Mouse (Mus musculus) Muller cell, postnatal 12 days (primary cell): ENCODE measurements at regions not wholly inside any gene's neighbourhood (a gene's known extent, or its start where the extent isn't known, plus 50 kb on each side); places are given as distances from the start of the nearest gene placed in this dataset.

Source experiments
- DNase-seq: peaks from one replicate; pipeline ENCODE4 v3.0.0-alpha.2; 2015; ENCODE audit errors: inconsistent ontology term

DNA sequence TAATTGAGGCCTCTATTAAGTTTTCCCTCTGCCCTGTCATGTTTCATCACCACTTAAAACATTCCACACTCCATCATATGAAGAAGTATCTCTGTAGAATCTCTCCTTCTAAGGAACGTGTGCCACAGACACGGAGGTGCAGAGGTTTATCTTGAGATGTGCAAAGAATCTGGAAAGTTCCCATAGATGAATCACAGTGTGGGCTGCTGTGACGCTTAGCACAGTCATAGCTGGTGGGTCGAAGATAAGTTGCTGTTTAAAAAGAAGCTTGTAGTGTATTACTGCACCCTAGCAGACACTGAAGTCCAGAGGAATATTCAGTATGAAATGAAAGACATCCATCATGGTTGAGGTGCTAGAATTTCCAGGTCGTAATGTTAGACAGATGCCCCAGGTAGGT is 179.9 kb upstream of the 4930583I09Rik start:
- DNase-seq: no peak

- DNase-seq: no peak
Observed at GRCm38 (mm10) chr17:65014682-65015081, 178.8 kb upstream of the 4930583I09Rik start.

GRCm38 (mm10) chr17:65000626-65001135 is 164.8 kb upstream of the 4930583I09Rik start:
- no peak for DNase-seq

DNA sequence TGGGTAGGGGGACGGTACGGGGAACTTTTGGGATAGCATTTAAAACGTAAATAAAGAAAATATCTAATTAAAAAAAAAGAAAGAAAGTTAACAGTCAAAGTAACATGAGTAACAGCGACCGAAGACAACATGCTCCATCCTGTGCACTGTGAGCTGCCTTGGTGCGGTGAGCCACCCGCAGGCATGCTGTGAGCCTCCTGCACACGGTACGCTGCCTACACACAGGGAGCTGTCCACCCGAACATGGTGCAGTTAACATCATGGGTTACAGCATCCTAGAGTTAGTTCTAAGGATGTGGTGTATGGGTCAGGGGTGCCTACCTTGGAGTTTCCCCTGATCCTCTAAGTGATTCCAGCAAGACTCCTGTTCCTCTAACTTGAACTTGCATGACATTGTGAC is 158.6 kb upstream of the 4930583I09Rik start:
- no peak for DNase-seq

DNA sequence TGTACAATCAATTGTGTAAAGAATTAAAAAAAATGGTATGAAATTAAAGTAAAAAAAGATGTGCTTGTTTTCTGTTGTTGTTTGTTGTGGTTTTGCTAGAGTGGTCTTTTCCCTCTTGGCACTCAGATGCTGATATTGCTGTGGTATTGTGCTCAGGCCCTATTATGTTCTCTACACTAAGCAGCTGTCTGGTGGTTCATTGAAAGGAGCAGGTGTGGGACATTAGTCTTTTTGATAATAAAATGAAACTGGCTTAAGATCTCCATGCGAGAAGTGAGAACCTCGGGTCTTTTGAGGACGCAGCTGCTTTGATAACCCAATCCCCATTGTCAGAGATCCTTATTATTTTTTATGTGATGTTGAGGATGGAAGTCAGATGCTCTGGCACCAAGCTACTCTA is 155.4 kb upstream of the 4930583I09Rik start:
- DNase-seq: no peak

DNA sequence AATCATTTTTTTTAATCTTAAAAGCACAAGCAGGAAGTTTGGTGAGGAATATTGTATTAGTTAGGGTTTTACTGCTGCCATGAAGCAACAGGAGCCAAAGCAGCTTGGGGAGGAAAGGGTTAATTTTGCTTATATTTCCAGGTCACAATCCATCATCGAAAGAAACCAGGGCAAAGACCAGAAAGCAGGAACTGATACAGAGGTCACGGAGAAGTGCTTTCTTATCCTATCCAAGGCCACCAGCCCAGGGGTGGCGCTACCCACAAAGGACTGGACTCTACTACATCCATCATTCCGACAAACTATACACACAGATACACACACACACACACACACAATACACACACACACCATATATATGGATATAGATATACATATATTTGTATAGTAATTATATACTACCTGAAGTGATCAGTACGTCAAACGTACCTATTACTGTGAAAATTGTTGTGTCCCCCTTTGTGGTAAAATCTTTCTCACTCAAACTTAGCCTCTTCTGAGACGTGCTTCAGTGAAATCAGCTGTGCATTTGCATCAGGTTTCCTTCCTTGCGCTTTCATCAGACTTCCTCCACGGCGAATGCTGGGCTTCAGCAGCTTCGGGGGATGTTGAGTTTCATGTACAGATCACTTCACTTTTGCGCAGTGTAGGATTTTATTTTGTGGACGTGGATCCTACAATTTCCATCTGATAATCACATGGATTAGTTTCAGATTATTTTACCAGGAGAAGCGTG is 148.6 kb upstream of the 4930583I09Rik start:
- no peak for DNase-seq

- no peak for DNase-seq
Observed at GRCm38 (mm10) chr17:64983480-64983879, 147.6 kb upstream of the 4930583I09Rik start.

DNA sequence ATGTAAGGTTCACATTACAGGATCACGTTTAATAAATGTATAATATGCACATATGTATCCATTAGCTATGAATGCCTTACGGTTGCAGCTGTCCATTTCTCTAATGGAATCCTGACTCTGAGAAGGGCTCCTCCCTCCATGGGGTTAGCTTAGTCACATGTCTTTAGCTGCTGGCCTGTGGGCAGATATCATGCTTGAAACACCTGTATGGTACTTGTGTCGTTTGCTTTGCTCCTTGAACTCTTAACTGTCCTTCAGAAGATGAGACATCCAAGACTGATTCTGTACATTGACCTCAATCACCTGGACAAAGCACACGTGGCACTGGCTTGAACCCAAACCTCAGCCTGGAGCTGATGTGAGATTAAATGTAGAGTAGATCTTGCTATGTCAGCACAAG is 128.3 kb upstream of the 4930583I09Rik start:
- no peak for DNase-seq

DNA sequence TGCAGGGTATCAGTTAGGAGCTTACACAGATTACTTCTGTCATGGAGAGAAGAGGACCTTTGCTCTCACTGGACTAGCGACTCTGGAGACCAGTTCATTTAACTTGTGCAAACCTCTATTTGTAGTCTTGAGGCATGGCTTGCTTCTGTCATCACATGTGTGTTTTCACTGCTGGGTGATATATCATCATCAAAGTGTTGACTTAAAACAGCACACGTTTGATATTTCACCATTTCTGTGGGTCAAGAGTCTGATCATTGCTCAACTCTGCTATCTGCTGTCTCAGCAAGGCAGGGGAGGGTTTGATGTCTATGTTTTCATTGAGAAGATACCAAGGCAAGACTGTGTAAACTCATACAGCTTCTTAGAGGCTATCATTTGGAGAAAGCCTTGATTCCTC is 126.0 kb upstream of the 4930583I09Rik start:
- DNase-seq: no peak

- no peak for DNase-seq
Observed at GRCm38 (mm10) chr17:64957495-64957894, 121.6 kb upstream of the 4930583I09Rik start.

- no peak for DNase-seq
Observed at GRCm38 (mm10) chr17:64956506-64956905, 120.6 kb upstream of the 4930583I09Rik start.

DNA sequence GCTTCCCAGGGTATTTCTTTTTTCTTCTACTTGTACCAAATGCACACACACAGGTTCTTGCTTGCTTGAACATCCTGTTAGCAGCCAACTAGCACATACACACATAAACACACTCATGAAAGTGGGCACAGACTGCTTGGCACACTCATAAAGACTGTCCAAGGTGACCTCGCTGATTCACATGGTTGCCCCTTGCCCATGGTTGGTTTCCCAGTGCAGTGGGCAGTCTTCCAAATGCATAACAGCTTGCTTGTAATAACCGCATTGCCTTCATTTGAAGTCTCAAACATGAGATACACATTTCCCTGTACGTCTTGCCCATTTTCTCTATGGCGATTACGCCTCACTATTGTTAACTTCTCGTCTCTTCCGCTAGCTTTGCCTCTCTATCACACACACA is 117.4 kb upstream of the 4930583I09Rik start:
- no peak for DNase-seq

DNA sequence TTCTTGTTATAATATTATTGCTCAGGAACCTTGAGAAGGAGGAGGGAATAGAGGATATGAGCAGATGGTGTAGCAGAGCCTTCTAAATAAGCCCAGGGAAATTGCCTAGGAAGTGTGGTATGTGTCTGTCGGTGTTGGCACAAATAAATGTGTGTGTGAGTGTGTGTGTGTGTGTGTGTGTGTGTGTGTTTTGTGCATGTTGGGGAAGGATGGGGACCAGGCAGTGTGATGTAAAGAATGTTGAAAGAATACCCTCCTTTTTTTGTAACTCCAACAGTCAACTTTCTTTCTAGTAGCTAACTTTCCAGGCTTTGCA is 115.7 kb upstream of the 4930583I09Rik start:
- no peak for DNase-seq

DNA sequence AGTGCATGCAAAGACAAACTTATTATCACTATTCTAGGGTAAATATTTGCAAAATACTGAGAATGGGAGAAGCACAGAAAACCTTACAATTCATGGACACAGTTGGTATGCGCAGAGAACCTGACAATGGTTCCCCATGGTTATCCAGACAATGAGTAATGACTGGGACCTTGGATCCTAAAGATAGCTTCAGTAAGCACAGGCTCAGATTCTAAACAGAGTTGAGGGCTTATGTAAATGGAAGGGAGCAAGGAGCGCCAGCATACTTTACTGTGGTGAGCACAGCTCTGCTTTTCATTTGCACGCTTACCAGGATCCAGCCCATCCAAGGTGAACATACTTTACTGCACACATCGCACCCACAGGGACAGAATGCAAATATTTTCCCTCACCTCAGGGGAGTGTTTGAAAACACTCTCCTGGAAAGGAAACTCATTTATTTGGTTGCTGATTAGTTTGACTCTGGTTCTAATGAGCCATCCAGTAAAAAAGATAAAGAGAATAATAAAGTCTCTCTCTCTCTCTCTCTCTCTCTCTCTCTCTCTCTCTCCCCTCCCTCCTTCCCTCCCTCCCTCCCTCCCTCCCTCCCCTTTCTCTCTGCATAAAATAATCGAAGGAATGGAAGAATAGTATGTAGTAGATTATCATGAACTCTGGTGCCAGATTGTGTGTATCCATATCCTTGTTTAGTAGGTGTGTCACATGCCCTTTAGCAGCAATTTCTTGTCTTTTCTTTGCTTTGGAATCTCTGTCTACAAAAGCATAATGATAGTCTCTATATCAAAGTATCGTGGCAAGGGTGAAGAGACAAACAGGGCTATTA is 115.1 kb upstream of the 4930583I09Rik start:
- no peak for DNase-seq

GRCm38 (mm10) chr17:64943213-64943612 is 107.3 kb upstream of the 4930583I09Rik start:
- DNase-seq: no peak

GRCm38 (mm10) chr17:64941555-64941954 is 105.7 kb upstream of the 4930583I09Rik start:
- DNase-seq: no peak

GRCm38 (mm10) chr17:64935683-64936082 is 99.8 kb upstream of the 4930583I09Rik start:
- DNase-seq: no peak

DNA sequence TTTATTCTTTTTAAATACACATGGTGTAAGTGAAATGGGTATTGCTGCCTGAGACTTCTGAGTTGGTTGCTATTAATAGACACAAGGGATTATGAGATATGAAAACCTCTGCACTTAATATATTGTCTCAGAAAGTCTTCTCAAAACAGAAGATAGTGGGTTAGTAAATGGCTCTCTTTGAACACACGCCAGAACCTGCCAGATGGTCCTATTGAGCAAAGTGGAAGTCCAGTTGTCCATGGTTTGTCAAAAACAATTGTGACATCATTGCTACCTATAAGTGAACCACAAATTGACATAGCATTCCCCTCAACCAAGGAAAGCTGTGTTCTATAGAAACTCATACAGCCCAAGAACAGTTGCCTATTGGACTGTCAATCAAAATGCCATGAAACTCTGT is 98.5 kb upstream of the 4930583I09Rik start:
- no peak for DNase-seq

GRCm38 (mm10) chr17:64930816-64931428 is 95.1 kb upstream of the 4930583I09Rik start:
- DNase-seq: peak; percentile 6

DNA sequence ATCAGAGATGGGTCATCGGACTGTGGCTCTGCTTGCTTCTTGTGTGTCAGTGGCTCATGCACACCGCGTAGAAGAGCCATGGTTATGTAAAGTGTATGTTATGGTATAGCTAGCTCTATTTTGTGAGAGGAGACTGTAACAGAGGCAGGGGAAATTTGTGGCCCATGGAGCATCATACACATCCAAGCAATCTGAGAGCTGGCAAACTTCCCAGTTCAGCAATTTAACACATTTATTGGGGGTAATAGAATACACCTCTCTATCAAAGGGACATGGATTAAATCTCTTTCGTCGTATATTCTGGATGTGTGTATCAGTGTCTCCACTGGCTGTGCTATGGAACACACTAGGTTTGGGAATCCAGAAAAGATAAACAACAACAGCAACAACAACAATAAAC is 87.9 kb upstream of the 4930583I09Rik start:
- DNase-seq: no peak

GRCm38 (mm10) chr17:64922235-64922634 is 86.4 kb upstream of the 4930583I09Rik start:
- DNase-seq: no peak

GRCm38 (mm10) chr17:64920236-64920635 is 84.4 kb upstream of the 4930583I09Rik start:
- peak; percentile 6 for DNase-seq

DNA sequence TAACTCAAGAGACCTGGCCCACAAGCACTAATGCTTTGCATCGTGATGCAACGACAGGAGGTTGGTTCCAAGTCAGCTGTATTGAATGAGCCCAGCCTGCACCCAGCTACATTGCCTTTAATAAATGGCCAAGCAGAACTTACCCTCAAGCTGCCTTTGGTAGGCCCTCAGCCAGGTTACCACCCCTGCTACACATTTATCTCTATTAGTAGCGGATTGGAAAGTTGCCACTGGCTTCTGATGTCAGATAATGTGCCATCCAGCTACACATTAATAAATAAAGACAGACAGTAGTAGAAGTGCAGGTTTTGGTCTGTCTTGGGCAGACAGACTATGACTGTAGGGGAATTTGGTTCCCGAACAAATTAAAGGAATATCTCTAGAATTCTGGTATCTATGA is 82.0 kb upstream of the 4930583I09Rik start:
- no peak for DNase-seq
